Mouse (Mus musculus): ENCODE data around the gene Got1.

- TF ChIP-seq CTCF (IDR thresholded peaks at IDR 0.05; ENCODE audit: low read depth) (no peak), EP300 (IDR thresholded peaks at IDR 0.05; ENCODE audit: low read depth) (no peak)
Observed at GRCm38 (mm10) chr19:43516397-43517035, 7.9 kb downstream of the Got1 start.

Data from heart, postnatal 0 days (tissue).